Comparison of ENCODE assay signal across 8 mouse cellular contexts in the genomic region with DNA sequence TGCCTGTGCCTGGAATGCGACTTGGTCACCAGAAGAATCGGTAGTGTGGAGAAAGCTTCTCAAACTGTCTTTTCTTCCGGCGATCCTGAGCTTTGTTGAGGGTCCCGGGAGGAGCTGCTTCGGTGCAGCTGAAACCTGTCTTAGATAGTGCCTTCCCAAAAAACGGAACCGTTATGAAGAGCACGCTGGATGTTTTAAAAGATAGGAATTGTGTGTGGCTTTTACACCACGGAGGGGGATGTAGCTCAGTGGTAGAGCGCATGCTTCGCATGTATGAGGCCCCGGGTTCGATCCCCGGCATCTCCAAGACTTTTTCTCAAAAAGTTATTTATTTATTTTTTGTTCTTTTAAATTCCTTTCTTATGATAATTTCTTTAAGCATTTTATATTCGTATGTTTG. TPM values are rescaled to one million over a fixed set of nuclear protein-coding genes. Genes with fewer than 3 reads are reported as not detected.
DNase-seq lines count a peak whose midpoint lies in the region; ATAC-seq and TF ChIP-seq lines count a peak whose summit lies in the region.

No protein-coding gene starts in this region.

- DNase-seq in kidney, postnatal 0 days (ENCODE audit: low spot score): peak; percentile 51
- DNase-seq in kidney, adult 9 months: no peak
- peak; percentile 45 for DNase-seq in cerebellum, adult 11 months
- DNase-seq in layer of hippocampus, postnatal 25 days (ENCODE audit: extremely low spot score in 1 of 2, low spot score in 1 of 2): peak; percentile 54 to 73
- DNase-seq in thymus, postnatal 0 days (ENCODE audit: low spot score): no peak

- H3K9me3 ChIP-seq in kidney, postnatal 0 days (replicated peaks; ENCODE audit: low read length): no peaks in the 10 kb centered on the region
- H3K9me3 ChIP-seq in forebrain, embryonic 15.5 days: no peaks in the 10 kb centered on the region
- H3K9me3 ChIP-seq in midbrain, embryonic 15.5 days: no peaks in the 10 kb centered on the region

- peak overlapping the region; percentile 29 for H3K4me3 ChIP-seq in kidney, postnatal 0 days (replicated peaks; ENCODE audit: low read depth, low read length)
- peak overlapping the region; percentile 63 for H3K4me3 ChIP-seq in forebrain, embryonic 15.5 days
- peak overlapping the region; percentile 52 for H3K4me3 ChIP-seq in midbrain, embryonic 15.5 days

- H3K27ac ChIP-seq in kidney, postnatal 0 days: no peak overlapping the region
- H3K27ac ChIP-seq in forebrain, embryonic 15.5 days (replicated peaks): peak overlapping the region; percentile 66
- H3K27ac ChIP-seq in midbrain, embryonic 15.5 days: peak overlapping the region; percentile 67

- no peak overlapping the region for H3K9ac ChIP-seq in kidney, postnatal 0 days (ENCODE audit: low read depth, low read length)
- peak overlapping the region; percentile 59 for H3K9ac ChIP-seq in forebrain, embryonic 15.5 days (replicated peaks)
- peak overlapping the region; percentile 52 for H3K9ac ChIP-seq in midbrain, embryonic 15.5 days

- H3K4me1 ChIP-seq in kidney, postnatal 0 days (replicated peaks; ENCODE audit: insufficient read depth, low read length): peaks cover 3% of the 10 kb centered on the region; the same call in 1 of the 2 replicates
- peaks cover 9% of the 10 kb centered on the region; the same call in 1 of the 2 replicates for H3K4me1 ChIP-seq in forebrain, embryonic 15.5 days
- peaks cover 5% of the 10 kb centered on the region; the same call in 1 of the 2 replicates for H3K4me1 ChIP-seq in midbrain, embryonic 15.5 days

- no peak for ATAC-seq in kidney, postnatal 0 days (replicated peaks; ENCODE audit: low FRiP score, low read depth)
- peak; percentile 91 for ATAC-seq in forebrain, embryonic 15.5 days (replicated peaks)
- ATAC-seq in midbrain, embryonic 15.5 days (replicated peaks): peak; percentile 93
- no peak for ATAC-seq in monocyte, adult 5-6 weeks (replicated peaks; ENCODE audit: insufficient number of reproducible peaks, low FRiP score, low TSS enrichment, poor library complexity, severe bottlenecking)

- no peaks in the 10 kb centered on the region for H3K36me3 ChIP-seq in kidney, postnatal 0 days (ENCODE audit: insufficient read depth, low read length)
- no peaks in the 10 kb centered on the region for H3K36me3 ChIP-seq in forebrain, embryonic 15.5 days
- H3K36me3 ChIP-seq in midbrain, embryonic 15.5 days (replicated peaks): no peaks in the 10 kb centered on the region

- H3K4me2 ChIP-seq in kidney, postnatal 0 days (ENCODE audit: low read length): peak overlapping the region; percentile 56
- H3K4me2 ChIP-seq in forebrain, embryonic 15.5 days (replicated peaks): peak overlapping the region; percentile 69
- peak overlapping the region; percentile 56 for H3K4me2 ChIP-seq in midbrain, embryonic 15.5 days

- peaks cover 5% of the 10 kb centered on the region; the same call in 1 of the 2 replicates for H3K27me3 ChIP-seq in kidney, postnatal 0 days (ENCODE audit: insufficient read depth, low read length)
- H3K27me3 ChIP-seq in forebrain, embryonic 15.5 days: 0 out of 2 replicates have a peak, but pooled peaks cover 5% of the 10 kb centered on the region
- H3K27me3 ChIP-seq in midbrain, embryonic 15.5 days (replicated peaks): peaks cover 24% of the 10 kb centered on the region

- 2% methylated on average over 16 of the region's 16 CpGs for WGBS in kidney, postnatal 0 days
- 1% methylated on average over 16 of the region's 16 CpGs for WGBS in forebrain, embryonic 15.5 days
- WGBS in midbrain, embryonic 15.5 days: under 1% methylated on average over 16 of the region's 16 CpGs

- TF ChIP-seq CTCF in kidney, postnatal 0 days (IDR thresholded peaks at IDR 0.05; ENCODE audit: low read depth): no peak

RNA-seq across cellular contexts. Expression of a gene that starts 38.5 kb away (rescaled TPM):
- not detected in 2 replicates for polyA plus RNA-seq in kidney, postnatal 0 days (2015; fragmentation: Nextera tagmentation; extraction: Ambion mirVana)
- not detected in 2 replicates for polyA plus RNA-seq in forebrain, embryonic 15.5 days (2015; fragmentation: Nextera tagmentation; extraction: Ambion mirVana)
- not detected for total RNA-seq in layer of hippocampus, postnatal 25 days (2021)
- polyA plus RNA-seq in midbrain, embryonic 15.5 days (2015; fragmentation: Nextera tagmentation; extraction: Ambion mirVana): not detected in 2 replicates
- not detected in 3 replicates for total RNA-seq in monocyte, adult 5-6 weeks (2017)
- polyA plus RNA-seq in thymus, postnatal 0 days (2015; fragmentation: Nextera tagmentation; extraction: Ambion mirVana): not detected in 2 replicates

RNA-seq across cellular contexts. Expression of a gene that starts 57.9 kb away (rescaled TPM):
- polyA plus RNA-seq in kidney, postnatal 0 days (2015; fragmentation: Nextera tagmentation; extraction: Ambion mirVana): 57.5 and 67.8 TPM in 2 replicates
- not detected in 2 replicates for polyA plus RNA-seq in forebrain, embryonic 15.5 days (2015; fragmentation: Nextera tagmentation; extraction: Ambion mirVana)
- not detected for total RNA-seq in layer of hippocampus, postnatal 25 days (2021)
- polyA plus RNA-seq in midbrain, embryonic 15.5 days (2015; fragmentation: Nextera tagmentation; extraction: Ambion mirVana): not detected in 2 replicates
- not detected in 3 replicates for total RNA-seq in monocyte, adult 5-6 weeks (2017)
- polyA plus RNA-seq in thymus, postnatal 0 days (2015; fragmentation: Nextera tagmentation; extraction: Ambion mirVana): 1.7 and 1.9 TPM in 2 replicates

Comparison
In these comparisons a context has a peak if more than half of its experiments do, and no peak if none do; other contexts are left out.
1. DNase-seq: peak in kidney, postnatal 0 days (single experiment), cerebellum, adult 11 months (single experiment) and layer of hippocampus, postnatal 25 days (2 of 2); none in kidney, adult 9 months (single experiment) and thymus, postnatal 0 days (single experiment).
2. ATAC-seq: peak in forebrain, embryonic 15.5 days (single experiment) and midbrain, embryonic 15.5 days (single experiment); none in kidney, postnatal 0 days (single experiment) and monocyte, adult 5-6 weeks (single experiment).
3. RNA of a gene that starts 57.9 kb away (polyA plus RNA-seq): 57.5 to 67.8 TPM in kidney, postnatal 0 days; 1.7 to 1.9 TPM in thymus, postnatal 0 days, not detected in forebrain, embryonic 15.5 days and not detected in midbrain, embryonic 15.5 days; every median in the first group is over 10 times any median in the second.
4. Peak in every context shown above with its lines, with median percentiles within 50 percentile points of each other: H3K4me2 ChIP-seq and H3K4me3 ChIP-seq.